Mouse (Mus musculus) inflammation-experienced regulatory T-cells, adult 6 months (primary cell): ENCODE results near the gene Npcd. TPM values are rescaled to one million over a fixed set of nuclear protein-coding genes. Genes with fewer than 3 reads are reported as not detected.

ENCODE experiments used
- ATAC-seq: one replicate; pipeline ENCODE4 v1.8.0; 2017
- polyA plus RNA-seq, 3 experiments: library from polyadenylated mRNA; unstranded; fragments of 100-300 nt; shearing (Covaris generic); gene quantifications; one replicate each; pipeline ENCODE4 v1.2.1; 2017

Npcd gene
- polyA plus RNA-seq: not detected

DNA sequence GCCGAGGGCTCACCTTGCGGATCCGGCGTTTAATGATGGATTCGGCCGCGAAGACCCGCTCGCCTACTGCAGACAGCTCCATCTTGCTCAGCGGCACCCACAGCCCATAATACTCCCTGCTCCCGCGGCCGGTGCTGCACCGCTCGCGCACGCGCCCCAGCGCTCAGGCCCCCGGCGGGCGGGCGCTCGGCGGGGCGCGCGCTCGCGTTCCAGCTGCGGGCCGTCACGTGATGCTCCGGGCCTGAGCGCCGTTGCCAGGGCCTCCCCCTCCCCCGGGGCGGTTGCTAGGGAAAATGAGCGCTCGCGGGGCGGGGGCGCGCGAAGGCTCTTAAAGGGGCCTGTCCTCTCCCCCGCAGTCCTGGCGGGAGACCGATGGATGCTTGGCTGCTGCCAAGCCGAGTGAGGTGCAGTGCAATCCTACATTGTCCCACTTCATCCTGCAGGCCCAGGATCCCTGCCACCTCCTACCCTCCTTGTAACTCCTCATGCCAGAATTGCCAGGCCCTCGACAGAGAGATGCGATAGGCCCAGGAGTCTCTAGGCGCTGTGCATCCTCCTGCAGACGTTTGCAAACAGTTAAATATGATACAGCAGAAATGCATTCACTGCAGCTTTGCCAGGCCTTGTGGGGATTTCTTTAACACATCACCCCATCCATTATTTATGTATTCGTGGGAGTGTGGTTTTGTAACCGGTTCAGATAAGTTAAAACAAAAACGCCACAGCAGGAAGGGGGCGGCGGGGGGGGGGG, at the start of gene Npcd, which contains the start of gene Cbx6:
Gene Npcd (minus strand): TSS at position 108 of the 751 bp plus-strand sequence.
Gene Cbx6 (minus strand): TSS at position 559 of the 751 bp plus-strand sequence.
- ATAC-seq: peak; percentile 78

DNA sequence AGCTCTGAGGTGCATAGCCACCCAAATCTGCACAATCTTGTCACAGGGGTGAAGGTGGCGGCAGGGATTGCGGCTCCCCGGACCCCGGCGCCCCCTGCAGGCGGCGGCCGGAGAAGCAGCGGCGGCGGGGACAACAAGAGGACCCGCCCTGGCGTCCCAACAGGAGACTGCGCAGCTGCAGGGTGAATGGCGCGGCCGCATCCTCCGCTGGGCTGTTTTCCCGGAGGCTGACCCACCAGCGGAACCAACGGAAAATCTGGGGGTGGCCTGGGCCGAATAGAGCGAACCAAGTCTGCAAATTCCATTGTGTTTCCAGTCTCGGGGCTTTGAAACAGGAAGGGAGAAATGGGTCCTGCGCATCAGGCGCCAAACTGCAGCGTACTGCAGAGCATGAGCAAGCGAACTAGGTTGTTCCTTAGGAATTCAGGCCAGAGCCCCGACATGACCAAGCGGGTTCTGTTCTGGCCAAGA, 49.4 kb upstream of the Npcd start:
- peak; percentile 92 for ATAC-seq

DNA sequence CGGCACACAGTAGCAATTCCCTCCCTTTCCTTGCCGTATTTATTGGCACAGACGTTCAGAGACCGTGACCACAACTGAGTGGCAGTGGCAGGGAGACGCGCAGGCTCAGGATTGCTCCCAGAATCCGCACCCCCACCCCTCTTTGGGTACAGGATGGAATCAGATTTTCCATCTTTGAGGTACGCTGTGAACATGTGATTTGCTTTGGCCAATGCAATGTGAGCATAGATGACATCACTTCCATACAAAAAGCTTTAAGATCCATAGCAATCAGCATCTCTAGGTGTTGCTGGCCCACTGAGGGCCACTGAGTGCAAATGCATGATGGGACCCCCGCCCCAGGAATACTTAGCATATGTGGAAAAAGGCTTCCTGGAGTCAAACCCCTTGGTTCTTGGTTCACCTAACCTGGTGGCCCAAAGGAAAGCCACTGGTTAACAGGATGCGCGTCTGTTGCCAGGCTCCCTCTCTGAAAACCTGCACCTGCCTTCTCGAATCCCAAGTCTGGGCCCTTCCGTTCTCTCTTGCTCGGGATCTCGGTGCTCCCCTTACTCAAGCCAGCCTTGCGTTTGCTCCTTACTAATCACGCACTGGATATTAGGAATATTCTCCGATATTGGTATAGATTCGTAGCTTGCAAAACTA, 48.7 kb upstream of the Npcd start:
- peak; percentile 51 for ATAC-seq

DNA sequence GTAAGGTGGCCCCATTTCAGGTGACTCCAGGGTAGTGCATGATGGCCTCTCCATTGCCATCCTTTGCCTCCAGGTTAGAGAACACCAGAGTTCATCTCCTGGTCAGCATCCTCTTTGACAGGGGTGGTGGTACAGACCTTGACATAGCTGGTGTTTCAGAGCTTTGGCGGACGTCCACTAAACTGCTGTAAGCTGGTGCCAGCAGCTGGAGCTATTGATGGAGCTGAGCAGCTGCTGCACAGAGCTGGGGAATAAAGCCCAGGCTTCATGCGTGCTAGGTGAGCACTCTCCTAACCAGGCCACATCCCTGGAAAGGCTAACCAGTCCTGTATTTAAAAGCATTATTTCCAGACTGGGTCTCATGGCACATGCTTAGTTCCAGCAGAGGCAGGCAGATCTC, 46.4 kb upstream of the Npcd start:
- ATAC-seq: no peak

DNA sequence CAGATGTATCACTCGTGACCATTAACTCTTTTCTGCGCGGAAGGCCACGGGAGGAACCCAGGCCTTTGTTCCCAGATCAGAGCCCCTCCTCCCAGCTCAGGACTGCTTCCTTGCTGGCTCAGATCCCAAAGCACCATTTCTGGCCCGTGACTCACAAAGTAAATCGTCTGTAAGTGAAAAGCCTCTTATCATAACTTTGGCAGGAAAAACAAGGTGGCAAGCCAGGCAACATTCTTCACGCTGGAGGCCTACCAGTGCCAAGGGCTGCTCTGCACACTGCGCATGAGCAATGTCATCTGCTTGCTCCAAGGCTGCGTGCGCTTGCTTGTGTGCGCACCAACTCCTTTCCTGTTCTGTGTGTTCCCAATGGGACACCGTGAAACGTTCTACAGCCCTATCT, 45.3 kb upstream of the Npcd start:
- ATAC-seq: no peak

DNA sequence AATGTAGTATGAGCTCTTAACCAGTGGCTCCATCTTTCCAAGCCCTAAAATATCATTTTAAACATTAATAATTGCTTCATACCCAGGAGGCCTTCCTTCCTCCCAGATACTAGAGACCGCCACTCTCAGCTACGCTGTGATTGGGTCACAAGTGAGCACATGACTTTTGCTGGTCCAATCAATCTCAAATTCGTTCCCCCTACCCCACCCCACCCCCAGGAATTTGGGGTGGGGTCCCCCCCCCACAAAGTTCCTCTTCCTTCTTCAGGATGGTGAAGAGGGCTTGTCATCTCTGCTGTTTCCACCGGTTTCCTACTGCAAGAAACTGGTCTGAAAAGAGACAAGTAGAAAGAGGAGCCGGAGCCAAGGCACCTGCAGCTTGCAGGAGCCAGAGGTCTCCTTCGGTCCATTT, 44.7 kb upstream of the Npcd start:
- no peak for ATAC-seq

DNA sequence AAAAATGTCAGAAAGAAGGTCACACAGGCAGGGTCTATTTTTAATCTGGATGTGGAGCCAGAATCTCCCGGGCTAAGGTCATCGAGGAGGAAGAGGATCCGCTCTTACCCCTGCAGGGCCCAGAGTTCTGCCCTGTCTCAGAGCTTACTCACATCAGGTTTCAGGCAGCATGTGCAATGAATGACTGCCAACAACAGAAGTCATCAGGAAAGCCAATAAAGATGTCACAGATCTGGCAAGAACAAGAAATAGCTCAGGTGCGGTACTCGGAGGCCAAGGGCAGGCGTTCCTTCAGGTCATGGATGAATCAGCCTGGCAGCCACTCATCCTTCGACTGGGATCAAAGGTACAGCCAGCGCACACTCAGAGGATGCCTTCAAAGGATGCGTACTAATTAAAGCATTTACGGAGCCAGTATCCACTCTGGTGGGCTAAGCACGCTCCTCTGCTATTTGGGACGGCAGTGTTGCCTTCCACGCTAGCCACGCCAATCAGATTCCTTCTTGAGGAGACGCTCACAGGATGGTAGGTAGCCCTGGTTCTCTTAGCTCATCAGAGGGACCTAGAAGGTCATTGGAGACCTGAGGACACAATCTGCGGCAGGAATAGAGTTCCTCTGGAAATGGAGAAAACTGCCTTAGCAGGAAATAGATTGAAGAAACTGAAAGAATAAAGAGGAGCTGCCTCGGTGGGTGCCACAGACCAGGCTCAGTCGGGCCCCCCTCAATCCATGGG, 41.4 kb upstream of the Npcd start:
- ATAC-seq: no peak

DNA sequence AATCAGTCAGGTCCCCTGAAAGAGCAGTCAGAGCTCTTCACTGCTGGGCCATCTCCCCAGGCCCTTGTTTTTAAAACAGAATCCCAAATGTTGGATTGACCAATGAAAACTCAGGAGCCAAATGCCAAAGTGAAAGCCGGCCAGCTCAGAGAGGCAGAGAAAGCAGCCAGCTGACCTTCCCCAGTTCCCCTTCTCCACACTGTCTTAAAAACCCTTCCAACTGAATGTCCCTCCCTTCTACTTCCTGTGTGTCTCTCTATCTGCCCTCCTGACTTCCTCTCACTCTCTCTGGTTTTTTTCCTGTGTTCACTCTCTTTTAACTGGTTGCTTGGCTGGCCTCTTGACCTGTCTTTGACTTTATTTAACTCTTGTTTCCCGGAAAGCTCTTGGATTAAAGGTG, 40.0 kb upstream of the Npcd start:
- ATAC-seq: no peak

DNA sequence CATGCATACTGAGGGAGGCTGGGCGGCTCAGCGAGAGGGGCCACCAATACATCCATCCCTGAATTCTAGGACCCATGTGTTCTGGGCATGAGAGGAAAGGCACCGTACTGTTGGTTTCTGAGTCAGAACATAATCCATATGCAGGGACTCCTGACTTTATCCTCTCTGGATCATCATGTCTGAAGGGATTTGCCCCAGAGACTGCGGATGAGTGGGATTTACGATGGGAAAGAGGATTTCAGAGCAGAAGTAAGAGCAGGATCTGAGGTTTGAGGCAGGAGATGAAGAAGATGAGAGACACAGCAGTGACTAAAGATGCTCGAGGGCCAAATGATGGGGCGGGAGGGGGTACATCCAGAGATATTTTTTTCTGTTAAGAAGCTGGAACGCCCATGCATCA, 39.5 kb upstream of the Npcd start:
- no peak for ATAC-seq

DNA sequence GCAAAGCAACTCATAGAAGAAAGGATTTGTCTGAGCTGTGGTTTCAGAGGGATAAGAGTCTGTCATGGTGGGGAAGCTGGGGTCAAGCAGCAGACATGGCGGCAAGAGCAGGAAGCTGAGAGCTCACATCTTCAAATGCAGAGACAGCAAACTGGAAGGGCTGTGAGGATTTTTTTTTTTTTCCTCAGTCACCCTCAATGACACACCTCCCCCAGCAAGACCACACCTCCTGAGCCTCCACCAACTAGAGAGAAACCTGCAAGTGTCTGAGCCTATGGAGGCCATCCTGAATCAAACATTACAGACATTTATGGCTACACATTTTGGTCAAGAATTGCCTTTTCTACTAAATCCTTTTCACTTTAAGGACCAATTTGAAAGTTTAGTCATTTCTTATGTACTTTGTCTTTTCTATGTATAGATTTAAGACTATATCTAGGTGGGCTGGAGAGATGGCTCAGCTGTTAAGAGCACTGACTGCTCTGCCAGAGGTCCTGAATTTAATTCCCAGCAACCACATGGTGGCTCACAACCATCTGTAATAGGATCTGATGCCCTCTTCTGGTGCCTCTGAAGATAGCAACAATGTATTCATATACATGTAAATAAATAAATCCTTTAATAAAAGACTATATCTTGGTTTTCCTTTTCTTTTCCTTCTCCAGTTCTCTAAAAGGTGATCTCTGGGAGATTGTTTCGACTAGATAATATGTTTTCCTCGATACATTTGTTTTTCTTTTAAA, 33.4 kb upstream of the Npcd start:
- ATAC-seq: no peak

DNA sequence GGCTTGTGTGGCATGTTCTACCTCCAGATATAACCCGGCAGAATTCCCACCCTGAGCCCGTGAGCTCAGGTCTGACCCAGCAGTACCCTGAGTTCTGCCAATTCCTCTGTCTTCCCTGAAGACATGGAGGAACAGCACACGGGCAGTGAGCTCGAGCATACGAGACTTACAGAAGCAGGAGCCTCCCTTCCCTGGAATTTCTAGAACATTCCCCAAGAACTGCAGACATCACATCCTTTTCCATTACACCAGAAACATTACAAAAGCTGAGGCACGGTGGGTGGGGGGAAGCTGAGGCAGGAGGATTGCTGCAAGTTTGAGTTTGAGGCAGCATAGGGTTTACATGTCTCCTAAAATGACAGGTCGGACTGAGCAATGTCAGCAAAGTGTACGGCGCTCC, 25.8 kb upstream of the Npcd start:
- no peak for ATAC-seq

DNA sequence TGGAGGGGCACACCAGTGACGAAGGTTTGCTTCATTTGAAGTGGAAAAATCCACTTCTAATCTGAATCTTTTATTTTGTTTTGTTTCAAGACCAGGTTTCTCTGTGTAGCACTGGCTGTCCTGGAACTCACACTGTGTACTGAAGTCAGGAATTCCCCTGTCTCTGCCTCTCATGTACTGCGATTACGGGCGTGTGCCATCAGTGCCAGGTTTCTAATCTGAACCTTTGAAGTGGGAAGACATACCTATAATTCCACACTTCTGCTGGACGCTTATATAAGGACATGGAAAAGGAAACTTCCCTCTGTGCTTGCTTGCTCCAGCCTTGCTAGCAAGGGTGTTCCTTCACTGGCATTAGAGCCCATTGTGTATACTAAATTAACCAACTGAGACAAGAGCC, 24.9 kb upstream of the Npcd start:
- ATAC-seq: no peak

DNA sequence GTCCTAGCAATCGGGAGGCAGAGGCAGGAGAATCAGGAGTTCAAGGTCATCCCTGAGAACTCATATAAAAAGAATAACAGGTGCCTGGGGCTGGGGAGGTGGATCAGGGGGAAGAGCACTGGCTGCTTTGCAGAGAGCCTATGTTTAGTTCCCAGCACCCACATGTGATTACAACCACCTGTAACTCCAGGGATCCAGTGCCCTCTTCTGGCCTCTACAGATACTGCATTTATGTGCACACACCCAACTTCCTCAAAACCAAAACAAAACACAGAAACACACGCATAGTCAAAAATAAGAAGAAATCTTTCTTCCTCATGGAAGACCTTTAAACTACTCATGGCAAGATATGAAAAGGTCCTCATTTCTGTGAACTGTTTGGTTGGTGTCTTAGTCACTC, 16.1 kb upstream of the Npcd start:
- ATAC-seq: no peak

DNA sequence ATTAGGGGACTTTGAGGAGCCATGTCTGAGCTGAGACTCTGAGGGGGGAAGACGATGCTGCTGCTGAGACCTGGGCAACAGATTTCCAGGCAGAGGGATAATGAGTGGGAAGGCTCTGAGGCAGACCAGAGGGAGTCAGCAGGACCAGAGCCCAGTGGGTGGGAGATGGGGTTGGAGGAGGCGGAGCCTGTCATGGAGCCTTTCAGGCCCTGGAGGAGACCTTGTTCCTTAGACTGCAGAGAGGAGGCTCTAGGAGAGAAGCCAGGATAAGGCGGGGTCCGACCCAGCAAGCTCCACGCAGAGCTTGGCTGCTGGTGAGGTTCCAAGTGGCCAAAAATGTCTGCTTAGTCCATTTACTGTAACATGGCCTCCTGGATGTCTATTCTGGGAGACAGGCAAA, 13.1 kb upstream of the Npcd start:
- ATAC-seq: no peak

DNA sequence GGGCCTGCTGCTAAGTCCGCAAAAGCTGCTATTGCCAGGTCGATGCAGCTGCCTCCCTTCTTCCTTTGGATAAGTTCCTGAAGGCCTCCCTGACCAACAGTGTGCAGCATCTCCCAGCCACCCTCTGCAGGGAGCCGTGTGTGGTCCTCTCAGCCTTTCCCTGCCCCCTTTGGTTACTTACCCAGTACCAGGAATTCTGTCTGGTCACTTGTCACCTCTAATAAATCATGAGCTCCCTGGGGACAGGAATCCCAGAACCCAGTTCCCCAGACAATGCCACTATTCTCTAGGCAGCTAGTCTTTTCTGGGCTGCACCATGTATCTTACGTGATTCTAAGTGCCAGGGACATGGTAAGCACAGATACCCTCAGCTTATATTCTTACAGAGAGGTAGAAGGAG, 11.9 kb upstream of the Npcd start:
- no peak for ATAC-seq

DNA sequence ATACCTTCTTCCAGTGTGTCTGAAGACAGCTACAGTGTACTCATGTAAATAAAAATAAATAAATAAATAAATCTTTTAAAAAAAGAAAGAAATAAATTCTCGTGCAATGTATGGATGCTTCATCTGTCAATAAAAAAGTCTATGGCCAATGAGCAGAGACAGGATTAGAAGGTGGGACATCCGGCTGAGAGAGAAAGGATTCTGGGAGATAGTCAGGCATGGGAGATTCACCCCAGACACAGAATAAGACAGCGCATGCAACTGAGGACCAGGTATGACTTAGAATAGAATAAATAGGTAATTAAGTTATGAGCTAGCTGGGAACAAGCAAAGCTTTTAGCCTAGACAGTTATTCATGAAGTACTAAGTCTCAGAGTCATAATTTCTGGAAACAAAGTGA, 8.9 kb upstream of the Npcd start:
- ATAC-seq: no peak

DNA sequence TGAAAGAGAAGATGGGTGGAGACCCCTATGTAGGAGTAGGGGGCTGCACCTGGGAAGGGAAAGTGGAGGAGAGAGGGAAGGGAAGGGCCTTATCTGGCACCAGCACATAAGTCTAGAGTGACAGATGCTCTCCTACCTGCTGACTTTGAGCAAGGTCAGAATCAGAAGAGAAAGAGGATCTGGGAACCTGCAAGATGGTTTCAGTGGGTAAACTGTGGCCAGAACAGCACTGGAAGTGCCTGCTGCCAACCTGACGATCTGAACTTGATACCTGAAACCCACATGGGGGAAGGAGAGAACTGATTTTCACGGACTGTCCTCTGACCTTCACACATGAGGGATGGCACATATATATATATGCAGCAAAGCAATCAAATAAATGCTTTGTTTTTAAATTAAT, 6.2 kb upstream of the Npcd start:
- no peak for ATAC-seq

DNA sequence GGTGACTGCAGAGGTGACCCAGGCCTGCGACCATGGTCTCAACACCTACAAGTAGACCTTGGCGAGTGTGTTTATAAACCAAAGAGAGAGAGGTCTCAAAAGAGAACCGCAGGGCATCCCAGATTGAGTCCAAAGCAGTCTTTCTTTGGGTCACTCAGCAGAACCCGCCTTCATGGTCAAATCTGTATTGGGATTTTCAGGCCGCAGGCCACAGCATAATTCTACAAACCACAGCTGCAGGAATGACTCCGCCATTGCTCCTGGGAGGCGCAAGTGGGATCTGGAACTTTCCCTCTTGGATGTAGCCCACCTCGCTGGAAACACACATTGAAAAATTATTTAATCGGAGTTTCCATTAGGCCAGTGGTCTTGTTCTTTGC, 834 bp upstream of the Npcd start:
- ATAC-seq: no peak

DNA sequence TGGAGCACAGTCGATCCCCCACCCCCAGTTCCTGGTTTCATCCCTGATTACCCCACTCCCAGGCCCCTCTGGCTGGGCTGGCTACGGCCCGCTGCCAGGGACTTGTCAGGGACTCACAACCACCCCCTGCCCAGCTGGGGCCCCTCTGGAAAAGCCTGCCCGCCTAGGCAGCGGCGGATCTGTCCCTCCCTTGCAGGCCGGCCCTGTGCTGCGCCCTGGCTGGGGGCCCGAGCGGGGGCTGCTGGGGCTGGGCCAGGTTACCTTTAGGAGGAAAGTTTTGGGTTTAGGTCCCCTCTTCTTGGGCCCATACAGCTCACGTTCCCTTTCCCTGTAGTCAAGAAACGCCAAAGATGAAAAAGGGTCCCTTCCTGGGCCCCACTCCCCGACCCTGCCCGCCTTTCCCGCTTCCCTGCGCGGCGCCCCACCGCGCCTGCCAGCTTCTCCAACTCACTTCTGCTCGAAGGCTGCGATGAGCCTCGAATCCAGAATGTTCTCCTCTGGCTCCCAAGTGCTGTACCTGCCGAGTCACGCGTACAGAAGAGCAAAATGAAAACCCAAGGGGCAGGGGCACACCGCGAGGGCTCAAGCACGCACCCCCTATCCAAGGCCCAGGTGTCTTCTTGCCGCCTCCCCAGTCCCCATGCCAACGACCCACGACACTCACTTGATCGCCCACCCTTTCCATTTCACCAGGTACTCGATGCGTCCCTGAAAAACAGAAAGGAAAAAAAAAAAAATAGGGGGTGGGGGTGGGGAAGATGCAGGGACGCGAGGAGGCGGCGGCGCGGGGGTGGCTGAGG, 586 bp downstream of the Npcd start:
- peak; percentile 2 for ATAC-seq

DNA sequence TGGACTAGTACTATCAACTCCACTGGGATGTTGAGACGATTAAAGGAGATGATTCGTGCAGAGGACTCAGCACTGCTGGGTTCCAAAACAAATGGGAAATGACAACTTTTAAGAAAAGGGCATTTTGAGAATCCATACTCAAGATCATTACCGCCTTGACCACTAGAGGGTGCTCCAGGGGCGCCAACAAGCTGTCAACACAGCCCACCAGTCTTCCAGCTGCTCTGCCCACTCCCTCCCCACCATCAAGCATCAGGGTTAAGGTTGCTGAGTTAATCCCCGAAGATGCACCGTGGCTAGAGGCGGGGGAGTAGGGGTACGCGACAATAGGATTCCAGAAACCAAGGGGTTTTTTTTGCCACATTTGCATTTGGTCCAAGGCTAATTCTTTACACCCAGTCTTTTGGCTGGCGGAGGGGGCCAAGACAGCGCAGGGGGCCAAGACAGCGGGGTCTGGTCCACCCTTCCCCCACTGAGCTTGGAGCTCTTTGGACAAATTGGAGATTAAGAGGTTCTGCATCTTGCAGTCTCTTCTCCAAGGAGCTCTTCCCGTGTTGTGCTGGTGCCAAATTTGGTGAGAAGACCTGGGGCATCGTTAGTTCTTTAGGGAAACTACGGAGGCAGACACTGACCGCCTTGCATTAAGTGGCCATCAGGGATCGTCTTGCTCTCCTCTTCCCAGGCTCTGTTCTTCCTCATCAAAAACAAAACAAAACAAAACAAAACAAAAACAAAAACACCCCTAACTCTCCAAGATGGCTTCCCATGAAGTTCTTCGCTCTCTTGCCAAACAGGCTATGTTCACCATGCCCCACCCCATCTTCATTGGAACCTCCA, 1.8 kb downstream of the Npcd start:
- ATAC-seq: peak; percentile 49

DNA sequence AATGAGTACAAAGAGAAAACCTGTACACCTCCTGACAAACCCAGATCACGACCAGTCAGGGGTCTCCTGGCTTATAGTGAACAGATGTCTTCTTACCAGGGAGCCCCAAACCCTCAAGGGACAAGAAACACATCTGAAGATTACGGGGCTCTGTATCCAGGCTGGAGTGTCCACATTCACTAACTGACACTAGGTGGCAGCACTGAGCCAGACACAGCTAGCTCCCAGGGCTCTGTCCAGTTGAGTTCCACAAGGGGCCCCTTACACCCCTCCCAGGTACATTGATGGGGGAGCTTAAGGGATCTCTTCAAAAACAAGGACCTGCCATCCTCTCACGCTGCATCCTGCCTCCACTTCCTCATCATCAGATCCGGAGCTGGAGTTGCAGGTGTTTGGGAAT, 3.6 kb downstream of the Npcd start:
- peak; percentile 44 for ATAC-seq
